Mouse (Mus musculus): ENCODE data around the gene Psmb1. TPM values are rescaled to one million over a fixed set of nuclear protein-coding genes. Genes with fewer than 3 reads are reported as not detected.

The Psmb1 gene
- 193 and 197 TPM in 2 replicates for polyA plus RNA-seq (2015; fragmentation: Nextera tagmentation; extraction: Ambion mirVana)

DNA sequence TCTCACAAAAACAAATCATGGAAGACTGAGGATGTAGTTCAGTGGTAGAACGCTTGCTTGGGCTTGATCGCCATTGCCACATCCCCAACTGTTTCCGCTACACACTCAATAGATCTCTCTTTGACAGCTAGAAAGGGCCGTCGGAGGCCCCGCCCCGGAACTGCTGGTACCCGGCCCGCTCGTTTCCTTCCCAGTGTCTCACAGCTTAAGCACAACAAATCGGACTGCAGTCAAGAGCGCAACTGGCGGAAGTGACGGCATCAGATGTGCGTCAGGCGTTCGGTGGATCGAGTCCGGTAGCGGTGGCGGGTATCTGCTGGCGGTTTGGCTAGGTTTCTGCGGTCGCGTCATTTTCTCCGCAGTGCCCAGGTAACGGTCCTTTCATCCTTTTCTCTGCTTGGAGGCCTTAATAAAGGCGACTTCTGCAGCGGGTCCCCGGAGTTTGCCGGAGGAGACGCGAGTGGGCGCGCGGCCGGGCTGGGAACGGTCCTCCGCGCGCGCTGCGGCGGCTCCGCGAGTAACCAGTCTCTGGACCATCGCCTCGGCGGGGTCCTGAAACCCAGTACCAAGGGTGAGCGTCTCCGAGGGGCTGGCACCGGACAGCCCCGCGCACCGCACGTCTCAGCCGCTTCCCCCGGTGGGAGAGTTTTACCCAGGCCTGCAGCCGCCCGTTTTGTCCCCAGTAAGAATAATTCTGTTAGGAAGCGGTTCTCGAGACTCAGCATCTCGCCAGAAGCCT lies at the start of gene Psmb1, which contains the start of gene Tbp:
Psmb1 (minus strand) TSS at position 96 of the 739 bp plus-strand sequence.
Tbp (plus strand) TSS at position 233 of the 739 bp plus-strand sequence.

DNA sequence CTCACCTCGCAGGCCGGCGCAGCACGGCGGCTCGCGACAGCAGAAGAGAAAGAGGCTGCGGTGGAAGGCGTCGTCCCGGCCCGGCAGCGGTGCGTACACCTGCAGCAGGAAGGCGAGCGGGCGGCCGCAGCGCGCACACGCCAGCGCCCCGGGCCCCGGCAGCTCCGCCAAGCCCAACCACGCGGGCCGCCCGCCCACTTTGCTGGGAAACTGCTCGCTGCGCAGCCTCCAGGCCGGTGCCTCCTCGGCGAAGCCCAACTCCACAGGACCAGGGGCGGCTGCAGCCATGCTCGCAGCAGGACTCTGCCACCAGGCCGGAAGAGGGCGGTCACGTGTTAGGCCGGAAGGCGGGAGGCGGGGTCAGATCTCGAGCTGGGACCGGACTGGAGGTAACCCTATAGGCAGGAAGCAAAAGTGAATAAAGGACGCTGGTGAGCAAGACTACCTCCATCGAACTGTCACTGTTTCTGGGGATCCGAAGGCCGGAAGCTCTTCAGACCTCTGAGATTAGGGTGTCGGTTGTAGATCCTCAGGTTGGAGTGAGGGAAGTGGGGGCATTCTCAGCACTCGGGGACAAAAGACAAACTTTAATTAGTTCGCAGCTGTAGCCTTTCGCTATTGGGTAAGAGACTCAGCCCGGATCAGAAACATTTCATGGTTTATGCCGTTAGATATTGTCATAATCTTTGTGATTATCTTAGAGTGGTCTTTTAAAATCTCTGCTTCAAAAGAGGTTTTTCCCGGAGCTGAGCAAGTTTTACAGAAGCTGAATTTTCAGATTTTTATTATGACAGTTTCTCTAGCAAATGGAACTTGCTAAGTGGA lies 27.6 kb upstream of the Psmb1 start, which contains the start of gene Pdcd2:
Pdcd2 (minus strand) TSS at position 316 of the 825 bp plus-strand sequence.

Other genes with a start within 250 kb of the Psmb1 start
- 4.0 and 4.3 TPM in 2 replicates for gene Dll1, start 122.9 kb downstream of the Psmb1 start, polyA plus RNA-seq (2015; fragmentation: Nextera tagmentation; extraction: Ambion mirVana)
- 5.6 and 7.9 TPM in 2 replicates for gene Fam120b, start 103.5 kb downstream of the Psmb1 start, polyA plus RNA-seq (2015; fragmentation: Nextera tagmentation; extraction: Ambion mirVana)
- gene Tbp, start 137 bp upstream of the Psmb1 start, polyA plus RNA-seq (2015; fragmentation: Nextera tagmentation; extraction: Ambion mirVana): 28.6 and 29.3 TPM in 2 replicates
- gene Pdcd2, start 27.6 kb upstream of the Psmb1 start, polyA plus RNA-seq (2015; fragmentation: Nextera tagmentation; extraction: Ambion mirVana): 32.1 and 38.0 TPM in 2 replicates
- 0.76 and 0.96 TPM in 2 replicates for gene Prdm9, start 64.6 kb upstream of the Psmb1 start, polyA plus RNA-seq (2015; fragmentation: Nextera tagmentation; extraction: Ambion mirVana)
- gene Chd1, start 205.2 kb upstream of the Psmb1 start, polyA plus RNA-seq (2015; fragmentation: Nextera tagmentation; extraction: Ambion mirVana): 19.0 and 22.1 TPM in 2 replicates